Mouse (Mus musculus): ENCODE results near the gene Crygb.

GRCm38 (mm10) chr1:65103273-65103672 is 21.2 kb upstream of the Crygb start, which contains the start of gene Cryga:
- TF ChIP-seq CTCF (IDR thresholded peaks at IDR 0.05; ENCODE audit: low read depth) = no peak
- TF ChIP-seq EP300 (IDR thresholded peaks at IDR 0.05; ENCODE audit: low read depth) = no peak
